Mouse (Mus musculus) gastrocnemius, adult 2 months (tissue): Measurements from ENCODE around the gene Mark1. TPM values are rescaled to one million over a fixed set of nuclear protein-coding genes. Genes with fewer than 3 reads are reported as not detected.
A peak's percentile ranks its signal among the peaks of the same experiment; 100 is the strongest.

Source experiments
- DNase-seq: peaks from one replicate; pipeline ENCODE4 v3.0.0; 2022
- H3K27ac ChIP-seq: fragments of 200-600 bp; 2 replicates; pipeline ENCODE4 v1.8.1; 2022; ENCODE audit warnings: mild to moderate bottlenecking
- H3K4me3 ChIP-seq: fragments of 200-600 bp; 2 replicates; pipeline ENCODE4 v1.8.1; 2022; ENCODE audit warnings: mild to moderate bottlenecking, moderate library complexity
- CTCF ChIP-seq: fragments of 200-600 bp; IDR thresholded peaks from 2 replicates; pipeline ENCODE4 v1.8.1; 2022; ENCODE audit warnings: antibody characterized with exemption, mild to moderate bottlenecking, moderate library complexity
- intact Hi-C: fragments of 180-260 bp; cut with DNase I; formaldehyde crosslinking; loops from one replicate; pipeline ENCODE4 v1.15.1; 2025
- total RNA-seq, 2 experiments: library from RNA; stranded (reverse); gene quantifications; 2 replicates each; pipeline ENCODE4 v1.2.3; 2021

The Mark1 gene
- total RNA-seq, 2 experiments from 2014 or later: 2.4 to 2.8 TPM

- no peak overlapping the region for H3K27ac ChIP-seq
- intact Hi-C loops: no loop called here
- TF ChIP-seq CTCF: no peak
- H3K4me3 ChIP-seq: no peak overlapping the region
- DNase-seq: no peak
These were observed 93.2 kb downstream of the Mark1 start for GRCm38 (mm10) chr1:184905904-184906745.

GRCm38 (mm10) chr1:184905371-184905770 is 94.0 kb downstream of the Mark1 start:
- intact Hi-C loops: no loop called here
- no peak overlapping the region for H3K27ac ChIP-seq
- TF ChIP-seq CTCF: no peak
- no peak overlapping the region for H3K4me3 ChIP-seq
- DNase-seq: no peak

DNA sequence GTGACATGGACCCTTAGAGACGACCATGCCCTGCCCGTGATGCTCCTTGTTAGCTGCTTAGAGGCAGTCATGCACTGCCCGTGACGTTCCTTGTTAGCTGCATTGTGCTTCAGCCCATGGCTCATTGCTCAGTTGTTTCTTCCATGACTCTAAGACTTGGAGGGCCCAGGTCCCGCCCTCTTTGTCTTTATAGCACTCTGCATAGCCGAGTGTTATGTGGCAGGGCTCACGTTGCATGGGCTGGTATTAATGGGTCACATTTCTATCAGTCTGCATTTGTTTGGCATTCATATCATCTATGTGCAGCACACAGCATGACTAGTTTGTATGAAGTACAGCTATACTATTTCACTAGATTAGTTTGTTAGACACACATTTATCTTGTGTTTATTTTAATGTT is 95.7 kb downstream of the Mark1 start:
- no peak for DNase-seq
- intact Hi-C loops: no loop called here
- H3K27ac ChIP-seq: no peak overlapping the region
- TF ChIP-seq CTCF: no peak
- H3K4me3 ChIP-seq: no peak overlapping the region

- DNase-seq: no peak
- TF ChIP-seq CTCF: no peak
- intact Hi-C loops: no loop called here
- Histone ChIP-seq H3K27ac (no peak overlapping the region), H3K4me3 (no peak overlapping the region)
These were observed 96.5 kb downstream of the Mark1 start for GRCm38 (mm10) chr1:184902886-184903285.

GRCm38 (mm10) chr1:184897350-184897749 is 102.0 kb downstream of the Mark1 start:
- Histone ChIP-seq H3K27ac (no peak overlapping the region), H3K4me3 (no peak overlapping the region)
- DNase-seq: peak; percentile 52
- intact Hi-C loops: no loop called here
- no peak for TF ChIP-seq CTCF

- no peak overlapping the region for H3K27ac ChIP-seq
- TF ChIP-seq CTCF: peak; percentile 43
- no peak for DNase-seq
- intact Hi-C loops: no loop called here
- no peak overlapping the region for H3K4me3 ChIP-seq
These were observed 107.4 kb downstream of the Mark1 start for GRCm38 (mm10) chr1:184891998-184892397.

DNA sequence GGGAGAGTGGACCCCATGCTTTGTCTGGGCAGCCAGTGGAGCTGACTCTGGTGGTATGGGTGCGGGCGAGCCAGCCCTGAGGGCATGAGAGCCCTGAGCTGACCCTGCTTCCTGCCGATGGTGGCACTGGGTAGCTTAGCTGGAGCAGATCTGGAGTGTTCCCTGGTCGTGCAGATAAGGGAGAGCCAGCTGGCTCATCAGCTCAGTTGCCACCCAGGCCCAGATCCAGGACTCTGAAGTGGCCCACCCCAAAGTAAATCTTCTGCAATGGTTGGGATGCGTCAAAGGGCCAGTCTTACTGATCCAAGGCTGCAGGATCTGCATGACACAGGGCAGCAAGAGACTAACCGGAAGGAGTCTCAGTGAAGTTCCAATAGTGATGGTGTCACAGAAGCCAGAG is 109.9 kb downstream of the Mark1 start:
- intact Hi-C loops: no loop called here
- DNase-seq: no peak
- Histone ChIP-seq H3K27ac (no peak overlapping the region), H3K4me3 (no peak overlapping the region)
- TF ChIP-seq CTCF: no peak

DNA sequence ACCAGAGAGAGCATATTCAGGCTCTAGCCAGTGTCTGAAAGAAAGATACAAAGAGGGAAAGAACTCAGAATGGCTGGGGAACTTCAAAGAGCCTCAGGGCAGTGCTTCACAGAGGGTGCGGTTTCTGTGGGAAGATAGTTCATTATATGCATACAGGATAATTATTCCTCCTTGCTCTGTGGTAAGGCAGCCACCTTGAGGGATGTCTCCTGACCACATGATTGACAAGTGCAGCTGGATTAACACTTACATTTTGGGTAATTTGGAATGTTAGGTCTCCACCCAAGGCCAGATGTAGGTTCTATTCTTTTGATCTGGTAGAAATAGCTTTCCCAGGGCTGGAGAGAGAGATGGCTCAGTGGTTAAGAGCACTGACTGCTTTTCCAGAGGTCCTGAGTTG is 113.2 kb downstream of the Mark1 start:
- TF ChIP-seq CTCF: no peak
- no peak for DNase-seq
- Histone ChIP-seq H3K27ac (no peak overlapping the region), H3K4me3 (no peak overlapping the region)
- intact Hi-C loops: no loop called here

GRCm38 (mm10) chr1:184882281-184883268 is 116.8 kb downstream of the Mark1 start, which contains the start of gene C130074G19Rik:
TSS of gene C130074G19Rik (minus strand) at chr1:184883218.
- peak; percentile 83 for DNase-seq
- intact Hi-C loops: loop anchor here (2.0 kb wide), 2 partner anchors 30 to 58 kb away; no protein-coding TSS in a partner anchor
- Histone ChIP-seq H3K27ac (peak within 1 kb of the TSS; percentile 90), H3K4me3 (peak within 1 kb of the TSS; percentile 77)
- peak; percentile 67 for TF ChIP-seq CTCF

- intact Hi-C loops: loop anchor here (2.0 kb wide), 2 partner anchors 29 to 57 kb away; no protein-coding TSS in a partner anchor
- Histone ChIP-seq H3K27ac (peak overlapping the region; percentile 90), H3K4me3 (peak overlapping the region; percentile 77)
- TF ChIP-seq CTCF: no peak
- no peak for DNase-seq
These were observed 117.5 kb downstream of the Mark1 start for GRCm38 (mm10) chr1:184881861-184882260.

DNA sequence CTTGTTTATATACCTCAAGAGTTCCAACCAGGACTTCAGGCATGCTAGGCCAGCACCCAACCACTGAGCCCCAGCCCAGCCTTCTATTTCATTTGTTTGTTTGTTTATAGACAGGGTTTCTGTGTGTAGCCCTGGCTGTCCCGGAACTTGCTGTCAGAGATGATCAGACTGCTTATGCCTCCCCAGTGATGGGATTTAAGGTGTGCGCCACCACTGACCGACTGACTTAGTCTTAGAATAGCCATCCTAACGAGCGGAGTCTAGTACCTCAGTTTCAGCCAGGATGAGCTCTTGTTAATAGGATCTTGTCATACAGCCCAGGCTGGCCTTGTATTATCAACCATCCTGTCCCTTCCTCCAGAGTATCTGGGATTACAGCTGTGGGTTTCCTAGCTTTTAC is 118.2 kb downstream of the Mark1 start:
- peak overlapping the region; percentile 77 for H3K4me3 ChIP-seq
- intact Hi-C loops: no loop called here
- DNase-seq: no peak
- H3K27ac ChIP-seq: peak overlapping the region; percentile 90
- TF ChIP-seq CTCF: no peak

DNA sequence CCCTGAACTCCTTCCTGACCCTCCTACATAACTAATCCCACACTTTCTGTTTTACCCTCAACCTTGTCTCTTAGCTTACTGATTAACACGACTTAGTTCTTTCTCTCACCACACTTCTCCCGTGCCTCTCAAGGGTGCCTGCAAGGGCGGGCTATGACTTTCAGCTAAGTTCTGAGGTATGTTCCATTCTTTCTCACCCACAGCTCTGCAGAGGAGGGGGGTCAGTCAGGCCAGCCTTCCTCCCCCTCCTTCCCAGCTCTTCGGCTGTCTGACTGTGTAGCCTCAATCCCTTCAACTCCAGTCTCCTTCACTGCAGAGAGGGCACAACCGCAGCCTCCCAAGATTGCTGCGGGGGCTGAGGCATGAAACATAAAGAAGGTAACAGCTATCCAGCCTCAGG is 120.5 kb downstream of the Mark1 start:
- no peak for TF ChIP-seq CTCF
- Histone ChIP-seq H3K4me3 (peak overlapping the region; percentile 33), H3K27ac (peak overlapping the region; percentile 48)
- intact Hi-C loops: no loop called here
- DNase-seq: no peak

GRCm38 (mm10) chr1:184877306-184877705 is 122.1 kb downstream of the Mark1 start:
- Histone ChIP-seq H3K27ac (no peak overlapping the region), H3K4me3 (no peak overlapping the region)
- DNase-seq: no peak
- no peak for TF ChIP-seq CTCF
- intact Hi-C loops: no loop called here
